Mouse (Mus musculus) lung, embryonic 14.5 days (tissue): ENCODE data around the gene Coro7. TPM values are rescaled to one million over a fixed set of nuclear protein-coding genes. Genes with fewer than 3 reads are reported as not detected.

Source experiments
- ATAC-seq: fragments of 200-750 bp; cut with Nextera tagmentation; 2 replicates; pipeline ENCODE4 v1.8.0; 2017; ENCODE audit warnings: mild to moderate bottlenecking, moderate TSS enrichment, moderate library complexity; ENCODE audit not compliant: insufficient read depth
- DNase-seq: peaks from one replicate; pipeline ENCODE4 v3.0.0-alpha.2; 2015
- H3K27ac ChIP-seq: fragments of 300-500 bp; sonication (generic); 2 replicates; pipeline ENCODE4 v1.5.1; 2014; ENCODE audit warnings: low read depth, mild to moderate bottlenecking, moderate library complexity
- H3K27me3 ChIP-seq: fragments of 300-500 bp; sonication (generic); 2 replicates; pipeline ENCODE4 v1.6.1; 2014; ENCODE audit warnings: low read length, control low read depth; ENCODE audit not compliant: insufficient read depth
- H3K36me3 ChIP-seq: fragments of 300-500 bp; sonication (generic); 2 replicates; pipeline ENCODE4 v1.6.1; 2014; ENCODE audit warnings: control low read depth; ENCODE audit not compliant: insufficient read depth
- H3K4me1 ChIP-seq: fragments of 300-500 bp; sonication (generic); 2 replicates; pipeline ENCODE4 v1.6.1; 2014; ENCODE audit warnings: antibody characterized with exemption, control low read depth; ENCODE audit not compliant: insufficient read depth
- H3K4me2 ChIP-seq: fragments of 300-500 bp; sonication (generic); 2 replicates; pipeline ENCODE4 v1.6.1; 2014; ENCODE audit warnings: mild to moderate bottlenecking
- H3K4me3 ChIP-seq: fragments of 300-500 bp; sonication (generic); 2 replicates; pipeline ENCODE4 v1.5.1; 2014; ENCODE audit warnings: low read depth, low read length
- H3K9ac ChIP-seq: fragments of 300-500 bp; sonication (generic); 2 replicates; pipeline ENCODE4 v1.6.1; 2014
- H3K9me3 ChIP-seq: fragments of 300-500 bp; sonication (generic); 2 replicates; pipeline ENCODE4 v1.6.1; 2016; ENCODE audit warnings: low read depth, low read length, control low read depth
- CTCF ChIP-seq: IDR thresholded peaks from 2 replicates; pipeline ENCODE4 v1.5.1; 2016; ENCODE audit warnings: antibody characterized with exemption, low read depth
- WGBS: fragments of 180-500 bp; shearing (Covaris S2); extraction: QIAGEN DNeasy Blood & Tissue Kit; methylation state at CpG from one replicate; pipeline ENCODE4 v1.1.7; 2014; 5-methylcytosine and 5-hydroxymethylcytosine counted together
- polyA plus RNA-seq: library from polyadenylated mRNA; unstranded; fragments of >200 nt; fragmentation: Nextera tagmentation; extraction: Ambion mirVana; gene quantifications from 2 replicates; pipeline ENCODE4 v1.2.1, GENCODE M21; 2014

Coro7 gene
- polyA plus RNA-seq, 1 experiment from 2014 or later, result 15.1 TPM

DNA sequence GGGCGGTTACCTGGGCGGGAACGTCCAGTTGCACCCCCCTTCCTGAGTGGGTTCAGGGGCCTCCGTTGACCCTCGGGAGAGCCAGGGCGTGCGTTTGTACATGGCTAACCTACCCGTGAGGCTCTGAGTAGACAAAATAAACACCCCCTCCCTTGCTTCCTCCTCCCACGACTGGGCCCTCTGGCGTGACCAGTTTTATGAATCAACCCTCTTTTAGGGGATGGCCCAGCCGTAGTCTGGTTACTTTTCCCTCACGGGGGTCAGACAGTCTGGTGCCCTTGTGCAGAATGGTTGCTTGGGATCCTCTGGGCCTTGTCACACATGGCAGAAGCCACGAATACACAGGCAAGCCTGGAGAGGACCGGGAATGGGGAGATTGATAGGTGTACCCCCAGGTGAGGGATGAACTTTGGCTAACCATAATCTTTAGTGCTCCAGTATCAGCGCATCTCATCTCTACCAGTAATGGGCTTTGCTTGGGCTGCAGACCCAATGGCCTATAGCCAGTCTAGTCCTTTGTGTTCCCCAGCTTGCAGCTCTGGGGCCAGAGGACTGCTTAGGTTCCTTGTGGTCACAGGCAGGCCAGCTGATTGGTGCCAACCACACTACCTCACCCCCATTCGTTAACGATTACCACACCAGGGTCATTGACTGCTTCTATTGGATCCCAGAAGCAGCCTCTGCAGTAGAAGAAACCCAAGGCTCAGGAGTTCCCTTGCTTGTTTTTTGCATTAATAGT, 39.1 kb downstream of the Coro7 start:
- H3K4me3 ChIP-seq, result peak overlapping the region; percentile 81
- H3K27ac ChIP-seq, result peak overlapping the region; percentile 93
- peak; percentile 62 for DNase-seq
- peak overlapping the region; percentile 88 for H3K4me2 ChIP-seq
- H3K36me3 ChIP-seq, result peaks cover 16% of the 10 kb centered on the region; the same call in 1 of the 2 replicates
- H3K9me3 ChIP-seq, result no peaks in the 10 kb centered on the region
- H3K4me1 ChIP-seq, result peaks cover 34% of the 10 kb centered on the region
- no peak for TF ChIP-seq CTCF
- no peaks in the 10 kb centered on the region for H3K27me3 ChIP-seq
- ATAC-seq, result peak; percentile 21
- 3% methylated on average over 17 of the region's 17 CpGs for WGBS
- H3K9ac ChIP-seq, result peak overlapping the region; percentile 82

DNA sequence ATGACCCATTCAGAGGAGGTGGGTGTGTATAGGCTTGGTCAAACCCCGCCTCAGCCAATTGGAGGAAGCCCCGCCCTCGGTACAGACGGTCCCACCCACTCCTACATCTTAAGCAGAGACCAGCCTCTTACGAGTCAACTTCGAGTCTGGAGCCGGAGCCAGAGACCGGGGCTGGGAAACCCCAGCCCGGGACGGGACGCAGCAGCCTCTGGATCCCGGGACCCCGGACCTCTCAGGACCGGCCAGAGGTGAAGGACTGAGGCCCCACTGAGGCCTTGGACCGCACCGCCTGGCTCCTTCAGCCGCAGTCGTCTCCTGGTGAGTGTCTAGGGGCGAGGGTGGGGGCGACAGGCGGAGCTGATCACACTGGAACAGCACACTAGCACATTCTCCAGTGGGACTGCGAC, 39.7 kb downstream of the Coro7 start, which contains the start of the genes Vasn and Dnaja3:
Gene Vasn (plus strand): TSS at position 111 of the 407 bp plus-strand sequence.
Gene Dnaja3 (plus strand): TSS at position 159 of the 407 bp plus-strand sequence.
- Histone ChIP-seq H3K27me3 (no peaks in the 10 kb centered on the region), H3K36me3 (peaks cover 16% of the 10 kb centered on the region; the same call in 1 of the 2 replicates), H3K4me1 (peaks cover 34% of the 10 kb centered on the region), H3K9ac (peak within 1 kb of the TSS; percentile 82), H3K4me3 (peak within 1 kb of the TSS; percentile 81), H3K27ac (peak within 1 kb of the TSS; percentile 93), H3K9me3 (no peaks in the 10 kb centered on the region), H3K4me2 (peak within 1 kb of the TSS; percentile 88)
- WGBS, result 3% methylated on average over 22 of the region's 22 CpGs
- no peak for TF ChIP-seq CTCF
- peak; percentile 96 for DNase-seq
- peak; percentile 92 for ATAC-seq

DNA sequence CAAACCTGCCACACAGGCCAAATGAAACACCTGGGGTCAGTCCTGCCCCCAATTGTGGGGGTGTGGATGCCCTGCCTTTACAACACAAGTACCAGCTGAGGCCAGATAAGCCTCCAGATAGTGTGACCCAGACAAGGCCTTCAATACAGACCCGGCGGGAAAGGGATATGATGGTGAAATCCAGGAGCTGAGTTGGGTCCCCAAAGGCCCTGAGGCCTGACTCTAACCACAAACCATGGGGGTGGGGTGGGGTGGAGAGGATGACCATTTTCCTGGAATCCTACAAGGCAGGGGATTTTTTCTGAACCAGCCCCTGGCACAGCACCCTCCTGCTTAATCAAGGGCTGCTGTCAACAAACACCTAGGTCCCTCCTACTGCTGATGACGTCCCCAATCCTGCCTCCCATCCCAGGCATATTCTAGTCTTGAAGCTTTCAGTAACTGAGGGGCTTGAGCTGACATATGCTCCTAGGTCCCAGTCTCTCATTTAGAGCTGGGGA, 40.6 kb downstream of the Coro7 start:
- WGBS, result 85% methylated on average over 3 of the region's 3 CpGs
- no peaks in the 10 kb centered on the region for H3K27me3 ChIP-seq

DNA sequence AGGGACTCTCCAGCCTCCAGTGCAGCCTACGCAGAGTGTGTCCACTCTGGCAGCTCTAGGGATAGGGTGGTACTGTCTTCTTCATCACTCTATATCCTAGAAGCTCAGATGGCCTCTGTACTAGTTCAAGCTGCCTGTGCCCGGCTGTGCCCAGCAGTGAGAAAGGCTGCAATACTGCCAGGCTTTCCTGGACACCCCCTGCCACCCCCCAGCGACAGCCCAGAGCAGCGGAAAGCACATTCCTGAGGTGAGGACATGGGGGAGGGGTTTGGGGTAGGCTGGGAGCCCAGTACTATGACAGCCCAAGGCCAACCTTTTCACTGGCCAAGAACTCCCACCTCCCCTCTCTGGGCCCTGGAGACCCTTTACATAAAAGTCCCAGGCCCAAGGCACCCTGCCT, 43.8 kb downstream of the Coro7 start:
- Histone ChIP-seq H3K4me3 (no peak overlapping the region), H3K4me2 (no peak overlapping the region), H3K27me3 (no peaks in the 10 kb centered on the region), H3K4me1 (0 out of 2 replicates have a peak, but pooled peaks cover 3% of the 10 kb centered on the region), H3K36me3 (0 out of 2 replicates have a peak, but pooled peaks cover 3% of the 10 kb centered on the region), H3K27ac (no peak overlapping the region), H3K9me3 (no peaks in the 10 kb centered on the region), H3K9ac (no peak overlapping the region)
- ATAC-seq (no peak), DNase-seq (no peak)
- 57% methylated on average over 4 of the region's 4 CpGs for WGBS
- no peak for TF ChIP-seq CTCF

More for the DNA sequence above, 40.6 kb downstream of the Coro7 start:
- Histone ChIP-seq H3K9ac (no peak overlapping the region), H3K4me3 (no peak overlapping the region), H3K9me3 (no peaks in the 10 kb centered on the region), H3K4me1 (peaks cover 25% of the 10 kb centered on the region), H3K27ac (no peak overlapping the region), H3K4me2 (no peak overlapping the region), H3K36me3 (peaks cover 10% of the 10 kb centered on the region; the same call in 1 of the 2 replicates)
- TF ChIP-seq CTCF, result no peak
- ATAC-seq, result no peak
- DNase-seq, result no peak

DNA sequence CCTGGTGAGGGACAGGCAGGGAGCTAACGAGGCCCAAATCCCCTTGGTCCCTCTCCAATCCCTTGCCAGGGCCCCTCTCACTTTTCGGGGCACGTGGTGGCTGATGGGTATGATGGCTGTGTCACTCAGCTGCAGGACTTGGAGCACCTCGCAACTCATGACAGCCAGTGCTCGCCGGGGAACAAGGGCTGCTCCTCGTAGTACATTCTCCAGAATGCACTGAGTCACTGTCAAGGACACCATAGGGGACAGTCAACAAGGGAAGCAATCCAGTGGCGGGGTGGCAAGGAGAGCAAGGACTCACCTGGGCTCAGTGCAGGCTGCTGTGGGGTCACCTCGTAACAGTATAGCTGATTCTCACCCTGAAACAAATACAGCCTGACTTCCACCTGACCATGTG, 44.9 kb downstream of the Coro7 start:
- no peak for DNase-seq
- H3K4me3 ChIP-seq, result no peak overlapping the region
- H3K27ac ChIP-seq, result no peak overlapping the region
- TF ChIP-seq CTCF, result no peak
- 0 out of 2 replicates have a peak, but pooled peaks cover 3% of the 10 kb centered on the region for H3K36me3 ChIP-seq
- no peaks in the 10 kb centered on the region for H3K27me3 ChIP-seq
- no peak overlapping the region for H3K4me2 ChIP-seq
- no peak overlapping the region for H3K9ac ChIP-seq
- no peaks in the 10 kb centered on the region for H3K4me1 ChIP-seq
- no peak for ATAC-seq
- no peaks in the 10 kb centered on the region for H3K9me3 ChIP-seq
- 79% methylated on average over 9 of the region's 9 CpGs for WGBS

DNA sequence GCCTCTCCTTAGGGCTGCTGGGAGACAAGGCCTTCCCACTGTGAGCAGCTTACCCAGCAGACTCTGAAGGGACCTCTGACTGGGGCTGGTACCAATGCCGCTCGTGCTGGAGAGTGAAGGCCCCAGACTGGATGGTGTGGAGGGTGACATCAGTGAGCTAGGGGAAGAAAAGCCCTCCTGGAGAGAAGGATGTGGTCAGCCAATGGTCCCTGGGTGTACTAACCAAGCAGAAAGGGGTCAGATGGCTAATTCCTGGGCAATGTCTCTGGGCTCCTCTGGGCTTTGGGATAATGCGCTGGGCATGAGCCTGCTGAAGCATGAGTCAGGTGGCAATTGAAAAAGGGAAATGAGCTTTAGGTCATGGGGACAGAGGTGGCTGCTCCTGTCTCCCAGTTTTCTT, 45.9 kb downstream of the Coro7 start:
- H3K4me3 ChIP-seq, result no peak overlapping the region
- H3K9ac ChIP-seq, result no peak overlapping the region

DNA sequence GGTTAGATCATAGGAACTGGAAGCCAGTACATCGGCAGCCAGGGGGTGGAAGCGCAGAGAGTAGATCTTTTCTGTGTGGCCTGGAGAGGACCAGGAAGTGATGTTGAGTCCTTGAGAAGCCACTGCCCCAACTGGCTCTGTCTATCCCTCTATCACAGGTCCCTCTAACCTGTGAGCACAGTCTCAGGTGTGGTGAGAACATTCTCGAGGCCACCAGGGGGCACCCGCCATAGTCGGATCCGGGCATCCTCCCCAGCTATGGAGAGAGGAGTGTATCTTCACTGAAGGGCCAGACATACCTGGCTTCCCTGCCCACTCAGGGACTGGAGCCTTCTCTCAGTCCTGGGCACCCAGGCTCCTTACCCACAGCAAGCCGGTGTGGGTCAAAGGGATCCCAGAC, 47.5 kb downstream of the Coro7 start:
- Histone ChIP-seq H3K9ac (no peak overlapping the region), H3K27ac (no peak overlapping the region), H3K9me3 (no peaks in the 10 kb centered on the region), H3K4me1 (0 out of 2 replicates have a peak, but pooled peaks cover 5% of the 10 kb centered on the region), H3K4me2 (no peak overlapping the region), H3K36me3 (0 out of 2 replicates have a peak, but pooled peaks cover 6% of the 10 kb centered on the region), H3K4me3 (no peak overlapping the region), H3K27me3 (no peaks in the 10 kb centered on the region)
- ATAC-seq (peak; percentile 19; the same call in 1 of the 2 replicates), DNase-seq (peak; percentile 69)
- 36% methylated on average over 7 of the region's 7 CpGs for WGBS
- TF ChIP-seq CTCF, result peak; percentile 74

More for the DNA sequence above, 45.9 kb downstream of the Coro7 start:
- no peak for ATAC-seq
- no peaks in the 10 kb centered on the region for H3K4me1 ChIP-seq
- no peak for DNase-seq
- no peak overlapping the region for H3K4me2 ChIP-seq
- TF ChIP-seq CTCF, result no peak
- H3K27ac ChIP-seq, result no peak overlapping the region
- H3K27me3 ChIP-seq, result no peaks in the 10 kb centered on the region
- 90% methylated on average over 3 of the region's 3 CpGs for WGBS
- 0 out of 2 replicates have a peak, but pooled peaks cover 3% of the 10 kb centered on the region for H3K36me3 ChIP-seq
- no peaks in the 10 kb centered on the region for H3K9me3 ChIP-seq
